Mouse (Mus musculus): ENCODE results near the gene Tvp23a. TPM values are rescaled to one million over a fixed set of nuclear protein-coding genes. Genes with fewer than 3 reads are reported as not detected.

Gene Tvp23a
- polyA plus RNA-seq, 1 experiment from 2014 or later: 48.6 TPM

Other genes starting within 250 kb of the Tvp23a start
- 14.4 and 17.7 TPM in 2 replicates for gene Emp2, start 133.4 kb downstream of the Tvp23a start, polyA plus RNA-seq (2014; fragmentation: Nextera tagmentation; extraction: Ambion mirVana)
- gene Tekt5, start 51.9 kb downstream of the Tvp23a start, polyA plus RNA-seq (2014; fragmentation: Nextera tagmentation; extraction: Ambion mirVana): 12.8 and 20.9 TPM in 2 replicates
- 49.7 and 55.9 TPM in 2 replicates for gene Nubp1, start 35.4 kb downstream of the Tvp23a start, polyA plus RNA-seq (2014; fragmentation: Nextera tagmentation; extraction: Ambion mirVana)
- gene Ciita, start 32.7 kb upstream of the Tvp23a start, polyA plus RNA-seq (2014; fragmentation: Nextera tagmentation; extraction: Ambion mirVana): 0.63 and 1.1 TPM in 2 replicates
- 26.8 and 26.9 TPM in 2 replicates for gene Dexi, start 95.7 kb upstream of the Tvp23a start, polyA plus RNA-seq (2014; fragmentation: Nextera tagmentation; extraction: Ambion mirVana)
- gene Clec16a, start 98.0 kb upstream of the Tvp23a start, polyA plus RNA-seq (2014; fragmentation: Nextera tagmentation; extraction: Ambion mirVana): 68.8 and 89.2 TPM in 2 replicates